Mouse (Mus musculus) C2C12 (cell line): ENCODE measurements at regions not wholly inside any gene's neighbourhood (a gene's known extent, or its start where the extent isn't known, plus 50 kb on each side); places are given as distances from the start of the nearest gene placed in this dataset.

ENCODE experiments used
- CTCF ChIP-seq: IDR thresholded peaks from one replicate; pipeline ENCODE4 v1.5.1; 2011; ENCODE audit not compliant: control insufficient read depth, insufficient read depth, insufficient read length
- FOSL1 ChIP-seq: IDR thresholded peaks from one replicate; pipeline ENCODE4 v1.8.0; 2011; ENCODE audit warnings: mild to moderate bottlenecking, low read length; ENCODE audit not compliant: poor library complexity, insufficient read depth, severe bottlenecking
- MAX ChIP-seq: IDR thresholded peaks from one replicate; pipeline ENCODE4 v1.6.1; 2011; ENCODE audit warnings: mild to moderate bottlenecking, control low read depth

DNA sequence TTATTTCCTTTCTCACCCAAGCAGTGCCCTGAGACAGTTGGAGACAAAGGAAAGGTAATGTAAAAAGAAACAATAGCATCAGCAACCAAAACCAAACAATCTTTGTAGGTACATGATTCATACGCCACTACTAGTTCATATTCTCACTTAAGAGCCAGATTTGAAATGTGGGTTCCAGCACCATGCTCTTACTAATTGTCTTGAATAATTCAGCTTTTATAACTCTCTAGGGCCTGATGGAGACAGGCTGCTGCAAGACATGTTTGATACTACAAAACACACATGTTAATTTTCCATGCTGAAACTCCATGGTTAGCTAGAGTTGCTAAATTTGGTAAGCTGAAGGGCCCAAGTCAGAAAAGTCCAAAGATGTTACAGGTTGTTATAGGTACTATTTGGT, 980.4 kb upstream of the Acvr2a start:
- no peak for TF ChIP-seq CTCF
- no peak for TF ChIP-seq MAX
- TF ChIP-seq FOSL1 = no peak
